Mouse (Mus musculus) CD4-positive, CD25-positive, alpha-beta regulatory T cell (primary cell): ENCODE measurements around the gene Gsx1. TPM values are rescaled to one million over a fixed set of nuclear protein-coding genes. Genes with fewer than 3 reads are reported as not detected.

Source experiments
- polyA plus RNA-seq: library from polyadenylated mRNA; unstranded; fragments of 100-300 nt; shearing (Covaris generic); gene quantifications from one replicate; pipeline ENCODE4 v1.2.1, GENCODE M21; 2017

Gene Gsx1
- polyA plus RNA-seq: not detected

GRCm38 (mm10) chr5:147188571-147188975, at the start of gene Gsx1:
Gene Gsx1, plus strand, starts transcription at chr5:147188696.

Other genes with a start within 250 kb of the Gsx1 start
- 125 TPM for gene Gtf3a, start 240.0 kb upstream of the Gsx1 start, polyA plus RNA-seq
- gene Mtif3, start 224.9 kb upstream of the Gsx1 start, polyA plus RNA-seq: 33.7 TPM
- 39.5 TPM for gene Lnx2, start 112.1 kb upstream of the Gsx1 start, polyA plus RNA-seq
- gene Polr1d, start 111.6 kb upstream of the Gsx1 start, polyA plus RNA-seq: 143 TPM
- not detected for gene Pdx1, start 81.3 kb downstream of the Gsx1 start, polyA plus RNA-seq
- gene Cdx2, start 118.6 kb downstream of the Gsx1 start, polyA plus RNA-seq: not detected
- gene Urad, start 133.7 kb downstream of the Gsx1 start, polyA plus RNA-seq: not detected
- 0.11 TPM for gene Flt3, start 211.8 kb downstream of the Gsx1 start, polyA plus RNA-seq
- gene Pan3, start 241.5 kb downstream of the Gsx1 start, polyA plus RNA-seq: 47.8 TPM